Mouse (Mus musculus): ENCODE results near the gene Fam217a.
"Not testable (repeated sequence)": the region's sequence is repeated elsewhere in the genome, so short reads cannot be mapped to it uniquely, and the experiment has no call there.

- TF ChIP-seq CTCF (IDR thresholded peaks at IDR 0.05; ENCODE audit: low read depth, low read length); POLR2A (IDR thresholded peaks at IDR 0.05; ENCODE audit: extremely low read depth, insufficient read depth, low read length): not testable (repeated sequence)
Measured at GRCm38 (mm10) chr13:34861166-34861565, 62.9 kb downstream of the Fam217a start.

All from liver, adult 2 months (tissue).